Mouse (Mus musculus): ENCODE data around the gene Lrrc8e.

DNA sequence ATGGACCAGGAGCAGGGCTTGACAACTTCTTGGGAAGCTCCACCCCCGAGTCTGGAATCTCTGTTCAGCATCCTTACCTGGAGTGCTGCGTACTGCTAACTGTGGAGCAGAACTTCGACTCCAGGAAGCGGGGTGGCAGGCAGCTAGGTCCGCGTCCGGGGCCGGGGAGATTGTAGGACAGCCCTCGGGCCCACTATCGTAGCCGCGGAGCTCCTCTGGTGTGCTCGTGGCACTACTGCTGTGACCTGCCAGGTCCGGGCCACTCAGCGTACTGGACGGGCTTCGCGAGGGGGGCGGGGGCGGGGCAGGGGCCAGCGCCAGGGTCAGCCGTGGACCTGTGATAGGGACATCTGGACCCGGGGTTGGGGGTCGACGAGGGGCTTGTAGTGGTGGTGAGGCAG is 13.8 kb upstream of the Lrrc8e start:
- TF ChIP-seq TAL1 (IDR thresholded peaks at IDR 0.05; ENCODE audit: low read length), result no peak
- TF ChIP-seq GATA1 (IDR thresholded peaks at IDR 0.05; ENCODE audit: low read length), result no peak
